Mouse (Mus musculus) small intestine, adult 2 months (tissue): ENCODE data around the gene Strada.

Source experiments
- CTCF ChIP-seq: fragments of 200-500 bp; IDR thresholded peaks from 2 replicates; pipeline ENCODE4 v1.5.1; 2012; ENCODE audit warnings: low read depth, mild to moderate bottlenecking, control low read depth, inconsistent platforms, low read length, moderate library complexity, mixed read lengths; ENCODE audit not compliant: insufficient replicate concordance, insufficient read length; ENCODE audit errors: extremely low read depth
- POLR2A ChIP-seq: fragments of 200-500 bp; IDR thresholded peaks from 2 replicates; pipeline ENCODE4 v1.6.1; 2012; ENCODE audit warnings: low read depth, mild to moderate bottlenecking, control low read depth, inconsistent platforms, low read length, moderate library complexity

DNA sequence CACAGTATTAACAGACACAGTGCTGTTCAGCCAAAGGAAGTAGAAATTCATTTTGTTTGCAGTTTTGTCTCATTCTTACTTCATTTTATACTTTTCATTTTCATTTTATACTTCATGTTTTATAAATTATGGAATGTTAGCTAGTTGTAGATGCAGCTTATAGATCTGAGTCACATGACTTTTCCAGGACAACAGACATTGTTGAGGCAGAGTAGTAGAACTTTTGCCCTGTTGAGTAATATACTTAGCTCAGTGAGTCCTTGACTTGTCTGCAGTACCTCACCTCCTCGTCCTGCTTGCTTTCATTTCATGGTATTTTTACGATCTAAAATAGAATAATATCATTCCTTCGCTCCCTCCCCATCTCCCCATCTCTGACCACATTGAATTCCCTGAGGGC is 18.6 kb upstream of the Strada start:
- TF ChIP-seq CTCF (no peak), POLR2A (no peak)
